Mouse (Mus musculus): ENCODE measurements at regions not wholly inside any gene's neighbourhood (a gene's known extent, or its start where the extent isn't known, plus 50 kb on each side); places are given as distances from the start of the nearest gene placed in this dataset.

DNA sequence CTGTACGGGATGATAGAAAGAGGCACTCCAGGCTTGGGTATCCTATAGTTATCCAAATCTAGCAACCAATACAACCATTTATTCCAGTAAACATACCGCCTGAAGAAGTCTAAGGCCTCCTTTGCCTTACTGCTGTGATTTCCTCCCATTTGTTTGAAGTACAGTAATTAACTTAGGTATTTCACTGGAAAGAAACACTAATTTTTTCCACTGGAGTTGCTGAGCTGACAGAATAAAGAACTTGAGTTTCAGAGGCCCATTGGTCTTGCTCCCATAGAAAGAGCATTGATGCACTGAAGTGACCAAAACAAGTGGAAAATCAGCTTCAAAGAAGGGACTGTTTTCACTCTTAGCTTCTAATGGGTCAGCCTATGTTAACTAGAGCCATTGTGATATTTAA lies 1100.8 kb upstream of the Gm7489 start:
- intact Hi-C loops (cut with DNase I), result no loop called here
- DNase-seq (ENCODE audit: low spot score), result no peak

DNA sequence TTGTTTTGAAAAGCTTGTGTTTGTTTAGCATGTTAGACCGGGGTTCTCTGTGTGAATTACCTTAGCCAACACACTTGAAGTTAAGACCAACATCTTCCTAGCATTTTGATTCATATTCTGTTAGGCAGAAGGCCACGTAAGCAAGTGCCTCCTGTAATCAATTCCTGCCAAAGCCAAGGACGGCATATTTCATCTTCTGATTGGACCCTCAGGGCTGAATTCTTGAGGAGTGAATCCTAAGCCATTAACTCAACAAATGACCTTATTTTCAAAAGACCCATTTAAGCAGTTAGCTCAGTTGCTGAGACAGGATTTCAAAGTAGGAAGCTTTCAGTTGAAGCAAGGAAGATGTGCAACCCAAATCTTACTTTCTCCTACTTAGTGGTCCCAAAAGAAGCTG lies 1099.5 kb upstream of the Gm7489 start:
- intact Hi-C loops (cut with DNase I), result no loop called here
- no peak for DNase-seq (ENCODE audit: low spot score)

DNA sequence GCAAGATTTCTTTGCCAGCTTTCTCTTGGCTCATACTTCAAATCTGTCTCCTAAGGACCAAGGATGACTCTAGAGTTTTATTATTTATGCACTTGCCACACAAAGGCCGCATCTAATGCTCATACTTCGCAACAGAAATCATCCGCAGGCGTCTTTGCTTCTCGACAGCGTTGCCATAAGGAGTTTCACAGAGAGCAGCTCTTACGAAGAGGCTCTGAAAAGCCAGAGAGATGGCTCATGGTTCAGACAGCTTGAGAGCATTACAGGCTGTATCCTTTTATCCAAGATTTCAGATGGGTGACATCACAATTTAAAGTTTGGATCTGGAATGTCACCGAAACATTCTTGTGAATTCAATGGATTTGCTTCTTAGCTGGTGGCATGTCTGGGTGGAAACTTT lies 1098.7 kb upstream of the Gm7489 start:
- intact Hi-C loops (cut with DNase I), result no loop called here
- no peak for DNase-seq (ENCODE audit: low spot score)

DNA sequence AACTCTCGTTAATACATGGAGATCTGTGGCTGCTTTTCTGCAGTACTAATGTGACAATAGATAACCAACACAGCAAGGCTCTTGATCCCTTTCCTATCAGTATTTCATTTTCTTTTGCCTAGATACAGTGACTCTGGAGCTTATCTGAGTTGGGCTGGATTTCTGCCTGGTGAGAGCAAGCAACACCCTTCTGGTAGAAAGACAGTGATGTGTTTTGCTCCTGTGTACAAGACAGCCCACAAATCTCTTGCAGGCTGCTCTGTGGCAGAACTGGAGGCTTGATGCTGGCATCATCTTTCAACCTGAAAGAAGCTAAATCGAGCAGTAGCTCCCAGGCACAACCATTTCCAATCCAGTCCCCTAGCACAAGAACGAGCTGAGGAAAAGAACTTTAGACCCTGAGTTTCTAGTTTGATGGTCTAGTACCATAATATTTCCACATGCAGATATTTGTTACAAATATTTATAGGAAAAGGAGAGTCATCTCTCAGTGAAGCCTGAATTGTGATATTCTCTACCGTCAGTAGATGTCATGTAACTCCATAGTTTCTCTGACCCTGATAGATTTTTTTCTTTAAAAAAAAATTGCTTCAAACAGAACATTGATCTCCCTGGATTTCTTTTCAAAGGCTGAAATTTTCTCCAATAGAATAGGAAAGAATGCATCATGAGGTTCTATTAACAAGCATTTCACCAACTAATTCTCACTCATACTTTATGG lies 1079.1 kb upstream of the Gm7489 start:
- intact Hi-C loops (cut with DNase I), result loop anchor here (5.0 to 10.0 kb wide), 3 partner anchors 547 to 979 kb away; no protein-coding TSS in a partner anchor
- no peak for DNase-seq (ENCODE audit: low spot score)

DNA sequence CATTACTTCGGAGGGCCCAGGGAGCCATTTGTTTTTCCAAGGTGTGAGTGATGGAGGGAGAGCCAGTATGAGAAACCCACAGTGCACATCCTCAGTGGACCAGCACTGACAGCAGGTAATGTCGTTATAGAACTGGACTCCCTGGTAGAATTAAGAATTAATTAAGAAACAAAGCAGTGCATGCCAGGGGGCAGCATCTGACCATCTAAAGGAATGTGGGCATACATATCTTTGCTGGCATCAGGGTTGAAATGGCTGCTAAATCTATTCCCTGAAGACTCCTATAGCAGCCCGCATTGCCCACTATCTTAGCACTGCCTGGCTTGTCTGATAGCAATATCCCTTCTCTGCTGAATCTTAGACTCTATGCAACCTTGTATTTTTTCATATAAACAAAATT lies 1076.1 kb upstream of the Gm7489 start:
- intact Hi-C loops (cut with DNase I), result loop anchor here (5.0 to 10.0 kb wide), 3 partner anchors 544 to 976 kb away; no protein-coding TSS in a partner anchor
- DNase-seq (ENCODE audit: low spot score), result no peak

DNA sequence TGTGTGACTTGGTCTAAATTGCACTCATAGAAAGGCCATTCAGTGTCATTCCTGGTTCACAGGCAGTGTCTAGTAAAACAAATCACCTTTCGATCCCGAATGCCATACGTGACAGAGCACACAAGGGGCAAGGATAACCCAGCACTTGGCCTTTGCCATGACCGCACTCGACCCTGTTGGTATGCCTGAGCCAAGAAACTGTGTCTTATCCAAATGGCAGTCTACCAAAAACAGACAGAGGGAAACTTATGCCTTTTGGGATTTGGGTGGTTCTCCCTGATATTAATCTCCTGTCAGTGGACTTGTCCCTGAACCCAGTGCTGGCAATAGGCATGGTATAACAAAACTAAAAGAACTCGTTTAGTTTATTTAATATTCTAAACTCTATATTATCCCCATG lies 1063.9 kb upstream of the Gm7489 start:
- intact Hi-C loops (cut with DNase I), result no loop called here
- DNase-seq (ENCODE audit: low spot score), result no peak

DNA sequence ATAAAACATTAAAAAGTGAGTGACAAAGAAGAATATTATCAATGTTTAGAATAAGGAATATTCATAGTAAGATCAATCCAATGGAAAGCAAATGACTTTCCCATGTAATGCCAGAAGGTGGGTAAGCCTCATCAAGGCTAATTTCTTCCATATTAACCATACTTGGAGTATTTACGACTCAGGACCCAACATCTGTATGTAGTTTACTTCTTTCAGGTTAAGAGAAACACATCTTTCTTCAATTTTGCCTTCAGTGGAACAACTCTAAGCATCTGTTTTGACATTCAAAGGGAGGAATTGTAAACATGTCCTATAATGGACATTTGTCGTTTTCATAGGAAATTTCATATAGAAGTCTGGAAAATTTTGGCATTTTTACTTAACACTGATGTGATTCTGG lies 1047.8 kb upstream of the Gm7489 start:
- intact Hi-C loops (cut with DNase I), result no loop called here
- no peak for DNase-seq (ENCODE audit: low spot score)

DNA sequence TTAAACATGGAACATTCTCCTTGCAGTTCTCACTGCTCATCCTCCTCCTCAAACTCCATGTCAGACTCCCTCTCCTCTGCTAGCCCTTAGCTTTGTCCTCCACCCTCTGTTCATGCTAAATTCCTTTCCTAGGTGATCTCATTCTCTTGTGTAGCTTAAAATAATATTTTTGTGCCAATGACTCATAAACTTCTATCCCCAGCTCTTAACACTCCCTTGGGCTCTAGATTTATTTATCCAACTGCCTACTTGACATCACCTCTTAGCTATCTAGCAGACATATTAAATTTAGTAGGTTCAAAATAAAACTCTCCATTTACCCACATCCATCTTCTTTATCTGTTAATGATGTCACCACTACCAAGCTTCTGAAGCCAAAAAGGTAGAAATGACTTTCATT lies 1036.6 kb upstream of the Gm7489 start:
- DNase-seq (ENCODE audit: low spot score), result no peak
- intact Hi-C loops (cut with DNase I), result no loop called here

DNA sequence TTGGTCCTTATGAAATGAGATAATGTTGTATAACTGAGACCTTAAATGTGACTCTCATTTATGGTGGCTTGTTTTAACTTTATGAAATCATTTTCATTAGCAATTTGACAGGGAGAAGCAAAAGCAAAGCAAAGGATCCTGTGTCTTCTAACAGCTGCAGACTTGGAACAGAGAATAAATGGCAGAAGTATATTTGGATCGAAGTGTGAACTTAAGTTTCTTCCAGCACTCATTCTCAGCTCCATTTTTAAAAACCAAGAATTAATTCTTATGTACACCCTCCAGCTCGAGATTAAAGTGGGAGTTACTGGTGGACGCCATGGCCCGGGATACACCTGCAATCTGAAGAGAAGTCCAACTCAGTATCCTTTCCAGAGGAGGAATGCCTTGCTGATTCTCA lies 1026.0 kb upstream of the Gm7489 start:
- DNase-seq (ENCODE audit: low spot score), result no peak
- intact Hi-C loops (cut with DNase I), result no loop called here

DNA sequence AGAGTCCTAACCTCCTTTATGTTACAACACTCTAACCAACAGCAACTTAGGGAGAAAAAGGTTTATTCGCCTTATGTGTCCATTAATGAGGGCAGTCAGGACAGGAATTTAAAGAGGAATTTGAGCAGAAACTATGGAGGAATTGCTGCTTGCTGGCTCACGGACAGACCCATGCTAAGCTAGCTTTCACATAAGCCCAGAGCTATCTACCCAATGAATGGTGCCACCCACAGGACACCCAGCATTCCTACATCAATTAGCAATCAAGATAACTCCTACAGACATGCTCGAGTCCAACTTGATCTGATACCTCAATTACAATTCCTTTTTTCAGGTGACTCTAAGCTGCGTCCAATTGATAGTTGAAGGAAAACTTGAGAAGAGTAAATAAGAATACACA lies 1021.2 kb upstream of the Gm7489 start:
- DNase-seq (ENCODE audit: low spot score), result no peak
- intact Hi-C loops (cut with DNase I), result no loop called here

DNA sequence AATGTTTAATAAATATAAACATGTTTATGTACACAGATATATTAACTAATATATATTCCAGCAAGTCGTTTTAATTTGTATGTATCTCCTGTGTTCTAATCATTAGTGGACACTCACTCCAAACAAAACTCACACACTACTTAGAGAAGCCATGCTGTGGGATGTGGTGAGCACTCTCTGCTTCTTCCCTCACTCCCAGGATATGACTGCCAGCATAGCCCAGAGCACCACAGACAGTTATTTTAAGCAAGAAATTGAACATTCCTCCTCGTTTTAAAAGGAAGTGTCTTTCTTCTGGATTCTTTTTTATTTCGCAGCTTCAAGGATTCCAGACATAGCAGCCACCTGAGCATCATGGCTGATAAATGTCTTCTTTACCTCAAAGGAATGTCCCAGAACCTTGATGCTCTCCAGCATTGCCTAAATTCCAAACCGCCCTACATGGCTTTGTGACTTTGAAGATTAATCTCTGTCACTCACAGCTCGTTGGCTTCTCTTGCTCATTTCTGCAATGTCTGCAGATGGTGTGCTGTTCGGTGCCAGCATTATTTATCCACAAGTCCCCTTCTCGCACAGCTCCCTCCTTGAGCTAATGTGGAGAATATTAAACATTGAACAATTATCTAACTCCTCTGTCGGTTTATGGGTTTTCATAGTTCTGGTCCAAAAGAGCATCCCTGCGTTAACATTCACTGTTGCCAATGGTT lies 992.3 kb upstream of the Gm7489 start:
- intact Hi-C loops (cut with DNase I), result no loop called here
- no peak for DNase-seq (ENCODE audit: low spot score)

DNA sequence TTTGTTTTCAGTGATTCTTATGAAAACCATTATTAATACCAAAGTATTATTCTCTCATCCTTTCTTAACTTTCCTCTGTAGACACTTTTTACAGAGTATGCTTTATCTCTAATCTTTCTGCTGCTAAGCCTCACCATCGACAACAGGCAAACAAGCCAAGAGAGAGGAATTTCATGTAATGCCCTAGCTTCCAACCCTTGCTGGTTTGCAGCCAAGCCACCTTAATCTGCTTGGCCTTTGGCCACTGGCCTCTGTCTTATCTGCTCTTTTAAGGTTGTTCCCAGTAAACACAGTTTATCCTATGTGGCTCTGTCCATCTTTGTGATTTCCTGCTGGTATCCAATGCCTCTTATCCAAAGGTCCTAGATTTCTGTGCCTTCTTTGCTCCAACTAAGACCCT lies 986.6 kb upstream of the Gm7489 start:
- no peak for DNase-seq (ENCODE audit: low spot score)
- intact Hi-C loops (cut with DNase I), result no loop called here

DNA sequence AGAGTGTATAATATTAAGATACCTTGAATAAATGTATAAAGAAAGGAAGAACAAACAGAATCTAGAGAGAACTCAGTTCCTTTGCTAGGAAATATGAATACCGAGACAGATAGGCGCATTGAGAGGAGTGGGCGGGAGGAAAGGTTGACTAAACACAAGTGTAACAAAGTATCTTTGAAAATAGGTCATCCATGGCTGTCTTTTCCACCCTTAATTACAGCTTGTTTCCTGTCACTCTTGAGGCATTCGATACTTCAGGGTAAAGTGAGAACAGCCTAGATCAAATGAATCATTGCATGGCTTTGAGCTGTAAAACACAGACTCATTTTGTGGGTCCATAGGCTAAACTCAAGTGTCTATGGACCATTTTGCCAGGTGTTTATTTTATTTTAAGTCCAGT lies 985.3 kb upstream of the Gm7489 start:
- no peak for DNase-seq (ENCODE audit: low spot score)
- intact Hi-C loops (cut with DNase I), result no loop called here

DNA sequence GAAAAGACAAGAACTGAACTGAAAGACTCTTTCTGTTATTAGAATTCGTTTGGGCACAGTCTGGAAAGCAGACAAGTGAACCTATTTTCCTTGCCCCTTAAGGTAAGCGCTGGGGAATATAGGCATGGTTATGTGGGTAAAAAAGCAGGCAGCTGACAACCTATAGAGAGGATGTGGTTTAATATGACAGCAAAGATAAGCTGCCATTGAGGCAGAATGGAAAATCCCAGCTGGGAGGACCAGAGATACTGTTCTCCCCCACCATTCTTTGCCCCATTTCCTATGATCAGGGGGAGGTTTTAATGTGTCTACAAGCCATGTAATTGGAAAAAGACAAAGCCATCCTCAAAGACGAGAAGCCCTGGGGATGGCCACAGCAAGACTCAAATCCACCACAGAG lies 984.9 kb upstream of the Gm7489 start:
- no peak for DNase-seq (ENCODE audit: low spot score)
- intact Hi-C loops (cut with DNase I), result no loop called here

DNA sequence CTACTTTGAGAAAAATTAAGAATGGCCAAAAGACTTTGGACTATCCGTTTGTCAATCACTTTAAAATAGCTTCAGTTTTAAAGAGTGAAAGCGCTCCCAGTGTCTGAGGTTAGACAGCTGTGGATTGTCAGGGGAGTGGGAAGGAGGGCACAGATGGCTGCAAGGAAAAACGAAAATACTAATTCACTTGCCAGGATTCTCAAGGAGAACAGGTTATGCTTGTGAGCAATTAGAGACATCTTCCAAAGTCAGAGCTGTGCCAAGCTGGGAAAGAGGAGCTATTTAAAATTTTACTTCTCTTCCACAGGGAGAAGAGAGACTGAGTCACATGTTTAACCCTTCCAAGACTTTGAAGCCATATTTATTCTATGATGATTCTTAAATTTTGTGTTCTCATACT lies 979.5 kb upstream of the Gm7489 start:
- intact Hi-C loops (cut with DNase I), result no loop called here
- no peak for DNase-seq (ENCODE audit: low spot score)

DNA sequence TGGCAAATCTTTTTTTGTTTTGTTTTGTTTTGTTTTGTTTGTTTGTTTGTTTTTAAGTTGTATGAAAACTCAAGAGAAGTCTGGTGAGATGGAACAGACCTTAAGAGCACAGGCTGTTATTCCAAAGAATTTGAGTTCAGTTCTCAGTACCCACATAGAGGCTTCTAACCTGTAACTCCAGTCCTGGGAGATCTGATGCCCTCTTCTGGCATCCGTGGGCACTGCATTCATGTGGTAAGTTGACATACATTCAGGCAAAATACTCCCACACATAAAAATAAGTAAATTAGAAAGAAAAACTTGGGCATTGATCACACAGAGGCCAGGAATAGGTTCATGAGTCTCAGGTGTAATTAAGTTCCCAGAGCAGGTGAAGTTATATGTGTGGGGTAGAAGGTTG lies 977.5 kb upstream of the Gm7489 start:
- no peak for DNase-seq (ENCODE audit: low spot score)
- intact Hi-C loops (cut with DNase I), result no loop called here

DNA sequence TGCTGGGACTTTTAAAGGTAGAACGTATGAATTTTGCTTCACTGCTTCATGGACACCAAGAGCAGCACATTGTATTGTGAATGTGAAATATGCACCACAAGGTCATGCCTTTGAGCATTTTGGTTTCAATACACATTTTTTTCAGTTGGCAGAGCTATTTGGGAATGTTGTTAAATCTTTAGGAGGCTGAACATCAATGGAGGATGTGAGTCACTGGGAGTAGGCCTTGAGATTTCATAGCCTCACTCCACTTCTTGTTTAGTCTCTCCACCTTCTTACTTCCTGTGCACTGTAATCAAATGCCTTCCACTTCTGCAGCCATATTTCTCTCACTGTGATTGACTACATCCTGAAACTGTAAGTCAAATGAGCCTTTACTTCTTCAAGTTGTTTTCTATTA lies 962.4 kb upstream of the Gm7489 start:
- DNase-seq (ENCODE audit: low spot score), result no peak
- intact Hi-C loops (cut with DNase I), result no loop called here

DNA sequence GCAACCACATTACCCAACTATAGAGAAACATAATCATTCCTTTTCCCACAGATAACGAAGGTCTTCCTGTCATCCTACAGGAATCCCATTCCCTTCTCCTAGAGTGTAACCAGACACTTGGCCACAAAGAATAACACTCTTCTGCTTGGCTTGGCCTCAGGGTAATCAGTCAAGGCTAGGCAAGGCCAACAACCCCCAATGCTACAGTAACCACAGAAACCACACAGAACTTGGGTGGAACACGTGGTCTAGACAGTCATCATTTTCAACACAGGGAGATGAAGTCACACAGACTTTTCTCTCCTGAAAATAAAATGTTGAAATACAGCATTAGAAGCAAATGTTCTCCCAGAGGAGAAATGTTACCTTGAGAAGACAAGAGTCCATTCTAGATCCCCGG lies 956.3 kb upstream of the Gm7489 start:
- no peak for DNase-seq (ENCODE audit: low spot score)
- intact Hi-C loops (cut with DNase I), result no loop called here

DNA sequence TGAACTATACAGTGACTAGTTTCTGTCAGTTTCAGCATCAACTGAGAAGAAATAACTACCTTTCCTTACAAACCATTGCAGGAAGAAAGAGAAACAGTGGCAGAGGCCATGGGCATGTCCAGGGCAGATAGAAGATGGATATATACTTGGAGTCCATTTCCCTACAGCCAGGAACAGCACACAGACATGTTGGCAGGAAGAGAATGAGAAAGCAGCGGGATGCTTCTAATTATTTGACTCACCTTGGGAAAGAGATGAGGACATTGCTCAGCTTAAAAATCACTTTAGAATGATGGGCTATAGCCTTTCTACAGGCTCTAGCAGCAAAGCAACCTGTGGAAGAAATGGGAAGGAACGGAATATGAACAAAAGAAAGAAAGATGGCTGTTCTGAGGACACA lies 947.6 kb upstream of the Gm7489 start:
- intact Hi-C loops (cut with DNase I), result no loop called here
- no peak for DNase-seq (ENCODE audit: low spot score)

DNA sequence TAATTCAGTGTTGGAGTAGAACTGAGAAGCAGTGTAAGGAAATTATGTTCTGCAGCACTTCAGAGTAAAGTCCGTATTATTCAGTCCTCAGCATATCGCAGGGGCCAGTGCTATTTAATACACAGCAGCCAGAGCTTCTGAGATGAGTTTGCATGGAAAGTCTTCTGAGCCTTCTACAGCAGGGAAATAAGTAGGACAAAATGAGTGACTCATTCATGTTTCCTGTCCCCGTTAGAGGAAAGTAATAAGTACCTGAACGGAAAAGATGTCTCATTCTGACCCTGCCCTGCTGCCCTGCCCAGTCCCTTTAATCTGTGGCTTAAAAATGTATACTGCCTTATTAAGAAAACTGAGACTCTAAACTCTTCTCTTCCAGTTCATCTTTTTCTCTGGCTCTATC lies 940.1 kb upstream of the Gm7489 start:
- intact Hi-C loops (cut with DNase I), result no loop called here
- DNase-seq (ENCODE audit: low spot score), result no peak

DNA sequence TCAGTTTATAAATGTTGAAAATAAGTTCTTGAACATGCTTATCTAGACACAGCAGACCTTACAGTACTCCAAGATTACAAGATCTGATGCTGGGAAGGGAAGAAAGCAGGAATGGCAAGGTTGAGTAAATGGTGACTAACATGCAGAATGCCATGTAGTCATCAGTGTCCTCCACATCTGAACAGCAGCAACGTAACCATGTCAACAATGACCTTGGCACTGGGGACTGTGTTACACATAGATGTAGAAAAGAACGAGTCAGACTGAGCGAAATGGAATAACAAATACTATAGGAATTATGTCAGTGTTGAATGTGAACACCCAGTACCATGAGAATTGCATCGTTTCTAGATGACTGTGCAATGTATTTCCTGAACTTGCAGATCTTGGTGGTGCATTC lies 936.5 kb upstream of the Gm7489 start:
- intact Hi-C loops (cut with DNase I), result no loop called here
- DNase-seq (ENCODE audit: low spot score), result no peak

DNA sequence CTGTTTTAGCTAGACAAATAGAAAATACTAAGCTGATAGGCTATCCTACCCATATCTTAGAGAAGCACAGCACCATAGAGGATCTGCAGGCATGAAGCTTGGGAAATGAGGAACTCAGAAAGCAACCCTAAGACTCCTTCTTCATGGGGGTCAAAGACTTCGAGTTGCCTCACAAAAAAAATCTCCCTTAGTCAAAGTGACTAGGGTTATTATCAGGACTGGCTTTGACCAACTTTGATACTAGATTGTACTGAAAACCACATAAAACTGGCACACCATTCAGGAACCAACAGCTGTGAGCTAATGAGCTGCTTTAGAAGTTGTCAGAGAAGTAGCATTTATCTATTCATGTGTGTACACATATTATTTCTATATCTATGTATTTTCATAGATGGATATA lies 931.2 kb upstream of the Gm7489 start:
- no peak for DNase-seq (ENCODE audit: low spot score)
- intact Hi-C loops (cut with DNase I), result no loop called here

Data from heart, postnatal 25 days (tissue).